Mouse (Mus musculus): ENCODE results near the gene Egfem1. TPM values are rescaled to one million over a fixed set of nuclear protein-coding genes. Genes with fewer than 3 reads are reported as not detected.

Gene Egfem1
- polyA plus RNA-seq, 1 experiment: not detected

- Histone ChIP-seq H3ac (ENCODE audit: control insufficient read depth, insufficient read length, low read depth) (no peak overlapping the region), H3K79me3 (ENCODE audit: low read depth) (no peaks in the 10 kb centered on the region), H3K4me3 (ENCODE audit: insufficient read depth, poor library complexity, severe bottlenecking) (no peak overlapping the region), H3K36me3 (ENCODE audit: control insufficient read depth, insufficient read depth) (no peaks in the 10 kb centered on the region), H3K79me2 (ENCODE audit: control insufficient read depth, insufficient read depth) (no peaks in the 10 kb centered on the region), H3K27me3 (ENCODE audit: control insufficient read depth, insufficient read depth, insufficient read length) (no peaks in the 10 kb centered on the region)
- TF ChIP-seq FOSL1 (IDR thresholded peaks at IDR 0.05; ENCODE audit: insufficient read depth, low read length, poor library complexity, severe bottlenecking) (no peak), USF1 (IDR thresholded peaks at IDR 0.05; ENCODE audit: low read depth) (no peak), CTCF (IDR thresholded peaks at IDR 0.05; ENCODE audit: control insufficient read depth, insufficient read depth, insufficient read length) (no peak), MYOG (IDR thresholded peaks at IDR 0.05; ENCODE audit: control insufficient read depth, extremely low read depth, insufficient read length) (no peak), MAX (IDR thresholded peaks at IDR 0.05) (no peak)
These were observed 459.8 kb downstream of the Egfem1 start for GRCm38 (mm10) chr3:29541477-29542079.

GRCm38 (mm10) chr3:29544056-29544455, 462.2 kb downstream of the Egfem1 start:
- H3K27me3 ChIP-seq (ENCODE audit: control insufficient read depth, insufficient read depth, insufficient read length): no peaks in the 10 kb centered on the region
- no peak for TF ChIP-seq FOSL1 (IDR thresholded peaks at IDR 0.05; ENCODE audit: insufficient read depth, low read length, poor library complexity, severe bottlenecking)
- TF ChIP-seq MYOD1 (IDR thresholded peaks at IDR 0.05; ENCODE audit: control insufficient read depth, insufficient read length, low read depth): no peak
- TF ChIP-seq CTCF (IDR thresholded peaks at IDR 0.05; ENCODE audit: control insufficient read depth, insufficient read depth, insufficient read length): no peak
- TF ChIP-seq CEBPB (IDR thresholded peaks at IDR 0.05; ENCODE audit: low read depth): no peak
- no peak for TF ChIP-seq MAX (IDR thresholded peaks at IDR 0.05)
- no peak for TF ChIP-seq MYOG (IDR thresholded peaks at IDR 0.05; ENCODE audit: control insufficient read depth, extremely low read depth, insufficient read length)
- no peak for TF ChIP-seq USF1 (IDR thresholded peaks at IDR 0.05; ENCODE audit: low read depth)
- no peaks in the 10 kb centered on the region for H3K36me3 ChIP-seq (ENCODE audit: control insufficient read depth, insufficient read depth)
- H3K4me3 ChIP-seq (ENCODE audit: insufficient read depth, poor library complexity, severe bottlenecking): no peak overlapping the region
- H3ac ChIP-seq (ENCODE audit: control insufficient read depth, insufficient read length, low read depth): no peak overlapping the region
- no peaks in the 10 kb centered on the region for H3K79me3 ChIP-seq (ENCODE audit: low read depth)
- no peaks in the 10 kb centered on the region for H3K79me2 ChIP-seq (ENCODE audit: control insufficient read depth, insufficient read depth)

- Histone ChIP-seq H3K79me2 (ENCODE audit: control insufficient read depth, insufficient read depth) (no peaks in the 10 kb centered on the region), H3K27me3 (ENCODE audit: control insufficient read depth, insufficient read depth, insufficient read length) (no peaks in the 10 kb centered on the region), H3K36me3 (ENCODE audit: control insufficient read depth, insufficient read depth) (no peaks in the 10 kb centered on the region), H3K4me3 (ENCODE audit: insufficient read depth, poor library complexity, severe bottlenecking) (no peak overlapping the region), H3K79me3 (ENCODE audit: low read depth) (no peaks in the 10 kb centered on the region), H3ac (ENCODE audit: control insufficient read depth, insufficient read length, low read depth) (no peak overlapping the region)
- TF ChIP-seq MYOD1 (IDR thresholded peaks at IDR 0.05; ENCODE audit: control insufficient read depth, insufficient read length, low read depth) (no peak), USF1 (IDR thresholded peaks at IDR 0.05; ENCODE audit: low read depth) (no peak)
These were observed 481.3 kb downstream of the Egfem1 start for GRCm38 (mm10) chr3:29563171-29563570.

DNA sequence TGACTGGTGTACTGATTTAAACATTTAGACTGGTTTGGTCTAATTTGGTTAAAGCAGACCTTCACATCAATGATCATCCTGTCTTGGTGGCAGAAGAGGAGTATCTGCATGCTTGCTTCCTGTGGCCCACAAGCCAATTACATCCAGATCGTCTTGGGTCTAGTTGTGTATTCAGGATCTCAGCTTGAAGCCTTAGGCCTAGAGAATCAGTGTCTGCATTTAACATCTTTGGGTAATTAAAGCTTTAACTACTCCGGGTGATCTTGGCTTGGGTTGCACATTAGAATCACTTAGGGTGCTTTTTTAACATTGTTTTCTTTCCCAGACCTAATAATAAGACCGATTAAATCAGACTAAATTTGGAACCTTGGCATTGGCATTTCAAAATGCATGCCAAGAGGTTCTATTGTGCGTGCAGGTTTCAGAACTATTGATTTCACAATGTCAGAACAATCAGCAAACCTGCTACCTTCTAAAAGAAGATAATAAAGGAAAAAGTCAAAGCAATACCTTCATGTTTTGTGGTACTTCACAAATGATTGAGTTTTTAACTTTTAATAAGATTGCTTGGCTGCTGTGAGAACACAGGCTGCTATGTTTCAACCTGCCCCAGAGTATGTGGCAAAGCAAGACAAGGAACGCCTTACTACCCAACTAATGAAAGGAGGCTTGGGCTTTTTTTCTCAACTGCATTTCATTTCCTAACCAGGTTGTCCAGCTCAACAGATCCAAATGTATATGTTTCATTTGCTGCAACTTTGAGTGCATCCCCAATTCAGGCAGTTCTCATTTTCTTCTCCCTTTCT, 496.4 kb downstream of the Egfem1 start:
- H3K36me3 ChIP-seq (ENCODE audit: control insufficient read depth, insufficient read depth): no peaks in the 10 kb centered on the region
- no peaks in the 10 kb centered on the region for H3K79me2 ChIP-seq (ENCODE audit: control insufficient read depth, insufficient read depth)
- H3K79me3 ChIP-seq (ENCODE audit: low read depth): no peaks in the 10 kb centered on the region
- H3K4me3 ChIP-seq (ENCODE audit: insufficient read depth, poor library complexity, severe bottlenecking): no peak overlapping the region
- TF ChIP-seq MYOD1 (IDR thresholded peaks at IDR 0.05; ENCODE audit: control insufficient read depth, insufficient read length, low read depth) (no peak), MYOG (IDR thresholded peaks at IDR 0.05; ENCODE audit: control insufficient read depth, extremely low read depth, insufficient read length) (no peak), USF1 (IDR thresholded peaks at IDR 0.05; ENCODE audit: low read depth) (no peak), CTCF (IDR thresholded peaks at IDR 0.05; ENCODE audit: control insufficient read depth, insufficient read depth, insufficient read length) (no peak), CEBPB (IDR thresholded peaks at IDR 0.05; ENCODE audit: low read depth) (no peak), FOSL1 (IDR thresholded peaks at IDR 0.05; ENCODE audit: insufficient read depth, low read length, poor library complexity, severe bottlenecking) (no peak), MAX (IDR thresholded peaks at IDR 0.05) (no peak)
- H3ac ChIP-seq (ENCODE audit: control insufficient read depth, insufficient read length, low read depth): no peak overlapping the region
- no peaks in the 10 kb centered on the region for H3K27me3 ChIP-seq (ENCODE audit: control insufficient read depth, insufficient read depth, insufficient read length)

GRCm38 (mm10) chr3:29582749-29583148, 500.9 kb downstream of the Egfem1 start:
- Histone ChIP-seq H3K79me2 (ENCODE audit: control insufficient read depth, insufficient read depth) (no peaks in the 10 kb centered on the region), H3ac (ENCODE audit: control insufficient read depth, insufficient read length, low read depth) (no peak overlapping the region), H3K79me3 (ENCODE audit: low read depth) (no peaks in the 10 kb centered on the region), H3K4me3 (ENCODE audit: insufficient read depth, poor library complexity, severe bottlenecking) (no peak overlapping the region), H3K27me3 (ENCODE audit: control insufficient read depth, insufficient read depth, insufficient read length) (no peaks in the 10 kb centered on the region), H3K36me3 (ENCODE audit: control insufficient read depth, insufficient read depth) (no peaks in the 10 kb centered on the region)
- no peak for TF ChIP-seq MYOD1 (IDR thresholded peaks at IDR 0.05; ENCODE audit: control insufficient read depth, insufficient read length, low read depth)

- no peak overlapping the region for H3ac ChIP-seq (ENCODE audit: control insufficient read depth, insufficient read length, low read depth)
- H3K4me3 ChIP-seq (ENCODE audit: insufficient read depth, poor library complexity, severe bottlenecking): no peak overlapping the region
- H3K36me3 ChIP-seq (ENCODE audit: control insufficient read depth, insufficient read depth): no peaks in the 10 kb centered on the region
- H3K79me3 ChIP-seq (ENCODE audit: low read depth): no peaks in the 10 kb centered on the region
- no peaks in the 10 kb centered on the region for H3K79me2 ChIP-seq (ENCODE audit: control insufficient read depth, insufficient read depth)
- no peaks in the 10 kb centered on the region for H3K27me3 ChIP-seq (ENCODE audit: control insufficient read depth, insufficient read depth, insufficient read length)
- TF ChIP-seq FOSL1 (IDR thresholded peaks at IDR 0.05; ENCODE audit: insufficient read depth, low read length, poor library complexity, severe bottlenecking): no peak
- TF ChIP-seq MAX (IDR thresholded peaks at IDR 0.05): no peak
- no peak for TF ChIP-seq USF1 (IDR thresholded peaks at IDR 0.05; ENCODE audit: low read depth)
- TF ChIP-seq CTCF (IDR thresholded peaks at IDR 0.05; ENCODE audit: control insufficient read depth, insufficient read depth, insufficient read length): no peak
- no peak for TF ChIP-seq MYOD1 (IDR thresholded peaks at IDR 0.05; ENCODE audit: control insufficient read depth, insufficient read length, low read depth)
- TF ChIP-seq CEBPB (IDR thresholded peaks at IDR 0.05; ENCODE audit: low read depth): no peak
- no peak for TF ChIP-seq MYOG (IDR thresholded peaks at IDR 0.05; ENCODE audit: control insufficient read depth, extremely low read depth, insufficient read length)
These were observed 520.3 kb downstream of the Egfem1 start for GRCm38 (mm10) chr3:29602140-29602539.
